Mouse (Mus musculus) heart, embryonic 13.5 days (tissue): ENCODE results near the gene Tef. TPM values are rescaled to one million over a fixed set of nuclear protein-coding genes. Genes with fewer than 3 reads are reported as not detected.

Source experiments
- ATAC-seq: fragments of 200-750 bp; cut with Nextera tagmentation; 2 replicates; pipeline ENCODE4 v1.8.0; 2017; ENCODE audit warnings: moderate TSS enrichment; ENCODE audit not compliant: insufficient number of reproducible peaks, low FRiP score, low TSS enrichment; ENCODE audit errors: extremely low read depth
- H3K27ac ChIP-seq: fragments of 300-500 bp; sonication (generic); replicated peaks from 2 replicates; pipeline ENCODE4 v1.5.1; 2015; ENCODE audit warnings: moderate library complexity, mild to moderate bottlenecking, inconsistent platforms
- H3K27me3 ChIP-seq: fragments of 300-500 bp; sonication (generic); replicated peaks from 2 replicates; pipeline ENCODE4 v1.6.1; 2015; ENCODE audit warnings: mild to moderate bottlenecking, inconsistent platforms
- H3K36me3 ChIP-seq: fragments of 300-500 bp; sonication (generic); 2 replicates; pipeline ENCODE4 v1.6.1; 2015; ENCODE audit warnings: mild to moderate bottlenecking, inconsistent platforms
- H3K4me1 ChIP-seq: fragments of 300-500 bp; sonication (generic); 2 replicates; pipeline ENCODE4 v1.6.1; 2015; ENCODE audit warnings: inconsistent platforms
- H3K4me2 ChIP-seq: fragments of 300-500 bp; sonication (generic); 2 replicates; pipeline ENCODE4 v1.6.1; 2015; ENCODE audit warnings: inconsistent platforms, mild to moderate bottlenecking, moderate library complexity
- H3K4me3 ChIP-seq: fragments of 300-500 bp; sonication (generic); 2 replicates; pipeline ENCODE4 v1.5.1; 2015; ENCODE audit warnings: moderate library complexity, mild to moderate bottlenecking, inconsistent platforms
- H3K9ac ChIP-seq: fragments of 300-500 bp; sonication (generic); 2 replicates; pipeline ENCODE4 v1.6.1; 2015; ENCODE audit warnings: inconsistent platforms, mild to moderate bottlenecking, moderate library complexity
- H3K9me3 ChIP-seq: fragments of 300-500 bp; sonication (generic); 2 replicates; pipeline ENCODE4 v1.6.1; 2016; ENCODE audit warnings: inconsistent platforms
- WGBS: fragments of 180-500 bp; shearing (Covaris S2); methylation state at CpG from one replicate; pipeline ENCODE4 v1.1.7; 2015; ENCODE audit warnings: mixed read lengths; 5-methylcytosine and 5-hydroxymethylcytosine counted together
- polyA plus RNA-seq: library from polyadenylated mRNA; unstranded; fragments of >200 nt; fragmentation: Nextera tagmentation; extraction: Ambion mirVana; gene quantifications from 2 replicates; pipeline ENCODE4 v1.2.1, GENCODE M21; 2015

The Tef gene
- polyA plus RNA-seq, 1 experiment from 2014 or later: 22.0 TPM

DNA sequence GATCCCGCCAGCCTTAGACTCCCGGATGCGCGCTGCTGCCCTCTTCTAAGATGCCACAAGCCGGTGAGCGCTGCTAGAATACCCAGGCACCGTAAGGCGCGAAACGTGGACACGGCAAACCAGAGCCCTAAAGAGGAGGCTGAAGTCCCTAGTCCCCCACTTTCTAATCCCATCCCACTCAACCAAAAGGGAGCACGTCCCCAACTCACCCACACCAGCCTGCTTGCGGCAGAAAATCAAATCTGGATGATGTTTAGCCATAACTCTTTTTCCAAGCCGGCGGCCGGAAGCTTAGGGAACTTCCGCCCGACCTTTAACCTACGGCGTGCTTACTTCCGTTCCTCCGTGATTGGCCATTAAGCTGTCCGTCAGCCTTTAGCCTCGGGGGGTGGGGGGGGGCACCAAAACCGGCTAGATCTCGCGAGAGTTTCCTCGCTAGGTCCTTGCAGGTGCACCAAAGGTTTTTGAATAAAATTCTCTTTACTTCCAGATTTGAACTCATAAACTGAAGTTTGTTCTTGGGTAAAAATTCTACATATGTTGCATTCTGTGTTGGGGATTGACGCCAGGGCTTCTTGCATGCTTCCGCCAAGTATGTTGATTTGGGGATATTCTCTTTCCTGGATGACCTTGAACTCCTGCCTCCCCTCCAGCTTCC is 69.5 kb downstream of the Tef start, which contains the start of gene Phf5a:
Phf5a (minus strand) TSS at position 308 of the 658 bp plus-strand sequence.
- under 1% methylated on average over 30 of the region's 30 CpGs for WGBS

GRCm38 (mm10) chr15:81872262-81873136 is 70.3 kb downstream of the Tef start, which contains the start of gene Aco2:
Aco2 (plus strand) TSS chr15:81872309.
- Histone ChIP-seq H3K36me3 (peaks cover 36% of the 10 kb centered on the region), H3K9ac (peak within 1 kb of the TSS; percentile 98), H3K4me1 (peaks cover 35% of the 10 kb centered on the region), H3K27me3 (no peaks in the 10 kb centered on the region), H3K4me2 (peak within 1 kb of the TSS; percentile 89), H3K27ac (peak within 1 kb of the TSS; percentile 98), H3K9me3 (no peaks in the 10 kb centered on the region), H3K4me3 (peak within 1 kb of the TSS; percentile 99)
- peak; percentile 88 for ATAC-seq
- WGBS: under 1% methylated on average over 53 of the region's 53 CpGs

More for the DNA sequence above, 69.5 kb downstream of the Tef start, which contains the start of gene Phf5a:
- peak; percentile 83 for ATAC-seq
- peaks cover 42% of the 10 kb centered on the region for H3K36me3 ChIP-seq
- H3K9ac ChIP-seq: peak within 1 kb of the TSS; percentile 98
- peaks cover 35% of the 10 kb centered on the region for H3K4me1 ChIP-seq
- no peaks in the 10 kb centered on the region for H3K9me3 ChIP-seq
- peak within 1 kb of the TSS; percentile 98 for H3K27ac ChIP-seq
- H3K4me2 ChIP-seq: peak within 1 kb of the TSS; percentile 89
- H3K27me3 ChIP-seq: no peaks in the 10 kb centered on the region
- peak within 1 kb of the TSS; percentile 99 for H3K4me3 ChIP-seq

Other genes starting within 250 kb of the Tef start
- gene Ep300, start 217.1 kb upstream of the Tef start, polyA plus RNA-seq: 12.3 and 12.6 TPM in 2 replicates
- 16.5 and 16.6 TPM in 2 replicates for gene L3mbtl2, start 138.5 kb upstream of the Tef start, polyA plus RNA-seq
- 0.83 and 1.4 TPM in 2 replicates for gene Chadl, start 105.1 kb upstream of the Tef start, polyA plus RNA-seq
- 19.5 and 21.4 TPM in 2 replicates for gene Zc3h7b, start 57.4 kb upstream of the Tef start, polyA plus RNA-seq
- 90.4 and 92.7 TPM in 2 replicates for gene Rangap1, start 56.9 kb upstream of the Tef start, polyA plus RNA-seq
- gene Tob2, start 56.4 kb downstream of the Tef start, polyA plus RNA-seq: 11.8 and 13.8 TPM in 2 replicates
- gene Phf5a, start 69.5 kb downstream of the Tef start, polyA plus RNA-seq: 92.7 and 114 TPM in 2 replicates
- 486 and 514 TPM in 2 replicates for gene Aco2, start 69.9 kb downstream of the Tef start, polyA plus RNA-seq
- gene Polr3h, start 123.8 kb downstream of the Tef start, polyA plus RNA-seq: 128 and 146 TPM in 2 replicates
- gene Csdc2, start 134.3 kb downstream of the Tef start, polyA plus RNA-seq: 5.9 and 7.0 TPM in 2 replicates
- 17.9 and 20.2 TPM in 2 replicates for gene Pmm1, start 158.5 kb downstream of the Tef start, polyA plus RNA-seq
- not detected in 2 replicates for gene 1700029P11Rik, start 178.1 kb downstream of the Tef start, polyA plus RNA-seq
- 71.3 and 72.9 TPM in 2 replicates for gene Xrcc6, start 185.4 kb downstream of the Tef start, polyA plus RNA-seq
- gene Desi1, start 231.4 kb downstream of the Tef start, polyA plus RNA-seq: 19.1 and 20.0 TPM in 2 replicates
- 167 and 192 TPM in 2 replicates for gene Snu13, start 245.2 kb downstream of the Tef start, polyA plus RNA-seq